Mouse (Mus musculus) hindbrain, embryonic 11.5 days (tissue): ENCODE measurements around the gene Nol3. TPM values are rescaled to one million over a fixed set of nuclear protein-coding genes. Genes with fewer than 3 reads are reported as not detected.

Experiments
- ATAC-seq: fragments of 200-750 bp; cut with Nextera tagmentation; 2 replicates; pipeline ENCODE4 v1.8.0; 2017; ENCODE audit warnings: mild to moderate bottlenecking, moderate TSS enrichment, moderate library complexity; ENCODE audit not compliant: low FRiP score
- DNase-seq: peaks from one replicate; pipeline ENCODE4 v3.0.0-alpha.2; 2015; ENCODE audit warnings: low spot score
- H3K27ac ChIP-seq: fragments of 300-500 bp; sonication (generic); 2 replicates; pipeline ENCODE4 v1.5.1; 2014; ENCODE audit warnings: mild to moderate bottlenecking, low read depth, low read length
- H3K27me3 ChIP-seq: fragments of 300-500 bp; sonication (generic); 2 replicates; pipeline ENCODE4 v1.6.1; 2014; ENCODE audit warnings: mild to moderate bottlenecking, low read length, moderate library complexity, mixed read lengths; ENCODE audit not compliant: control insufficient read depth, insufficient read depth
- H3K36me3 ChIP-seq: fragments of 300-500 bp; sonication (generic); 2 replicates; pipeline ENCODE4 v1.6.1; 2014; ENCODE audit warnings: mild to moderate bottlenecking, low read length, moderate library complexity, mixed read lengths; ENCODE audit not compliant: control insufficient read depth, insufficient read depth
- H3K4me1 ChIP-seq: fragments of 300-500 bp; sonication (generic); replicated peaks from 2 replicates; pipeline ENCODE4 v1.6.1; 2014; ENCODE audit warnings: low read length, mixed read lengths; ENCODE audit not compliant: control insufficient read depth, insufficient read depth
- H3K4me2 ChIP-seq: fragments of 300-500 bp; sonication (generic); replicated peaks from 2 replicates; pipeline ENCODE4 v1.6.1; 2014; ENCODE audit warnings: mild to moderate bottlenecking, low read depth, low read length
- H3K4me3 ChIP-seq: fragments of 300-500 bp; sonication (generic); 2 replicates; pipeline ENCODE4 v1.5.1; 2014; ENCODE audit warnings: low read depth, low read length
- H3K9ac ChIP-seq: fragments of 300-500 bp; sonication (generic); 2 replicates; pipeline ENCODE4 v1.6.1; 2014; ENCODE audit warnings: low read depth, low read length
- H3K9me3 ChIP-seq: fragments of 300-500 bp; sonication (generic); 2 replicates; pipeline ENCODE4 v1.6.1; 2016; ENCODE audit warnings: low read length; ENCODE audit not compliant: control insufficient read depth
- WGBS: fragments of 180-500 bp; shearing (Covaris S2); extraction: QIAGEN DNeasy Blood & Tissue Kit; methylation state at CpG from one replicate; pipeline ENCODE4 v1.1.7; 2014; 5-methylcytosine and 5-hydroxymethylcytosine counted together
- polyA plus RNA-seq: library from polyadenylated mRNA; unstranded; fragments of >200 nt; fragmentation: Nextera tagmentation; extraction: Ambion mirVana; gene quantifications from 2 replicates; pipeline ENCODE4 v1.2.1, GENCODE M21; 2014

Nol3 gene
- polyA plus RNA-seq, 1 experiment from 2014 or later: 2.7 TPM

DNA sequence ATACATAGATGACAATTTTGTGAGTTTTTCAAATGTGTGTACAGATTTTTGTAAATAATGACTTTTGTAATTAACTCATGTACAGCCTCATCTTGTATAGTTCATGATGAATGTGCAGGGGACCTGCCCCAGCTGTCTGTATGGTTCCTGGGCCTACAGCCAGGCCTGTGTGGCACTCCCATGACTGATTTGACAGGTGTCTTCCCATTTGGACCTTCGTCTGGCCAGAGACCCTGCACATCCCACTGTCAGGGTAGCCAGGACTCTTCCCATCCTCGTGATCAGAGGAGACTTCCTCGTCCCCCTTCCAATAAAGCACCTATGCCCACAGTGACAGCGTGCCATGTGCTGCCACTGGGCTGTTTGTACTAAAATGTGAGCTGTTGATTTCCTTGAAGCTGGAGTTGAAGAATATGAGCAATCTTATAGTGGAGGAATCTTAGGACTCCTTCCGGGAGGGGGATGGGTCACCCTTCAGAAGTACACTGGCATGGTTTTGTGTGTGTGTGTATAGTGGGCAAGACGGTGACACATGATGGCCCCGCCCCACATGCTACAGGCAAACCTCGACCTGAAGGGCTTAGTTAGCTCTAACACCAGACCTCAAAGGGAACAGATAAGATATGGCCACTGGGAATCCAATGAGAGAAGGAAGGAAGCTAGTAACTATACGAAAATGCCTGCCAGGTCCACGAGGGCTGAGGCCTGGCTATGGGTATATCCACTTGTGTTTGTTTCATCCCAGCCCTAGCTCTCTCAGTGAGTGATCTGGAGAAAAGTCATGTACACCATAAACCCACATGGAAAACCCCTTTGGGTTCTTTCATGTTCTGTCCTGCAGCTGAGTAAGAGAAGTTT, 23.0 kb upstream of the Nol3 start:
- H3K27ac ChIP-seq: no peak overlapping the region
- no peak overlapping the region for H3K9ac ChIP-seq
- no peaks in the 10 kb centered on the region for H3K36me3 ChIP-seq
- ATAC-seq (no peak), DNase-seq (no peak)
- peaks cover 18% of the 10 kb centered on the region for H3K27me3 ChIP-seq
- no peaks in the 10 kb centered on the region for H3K9me3 ChIP-seq
- H3K4me2 ChIP-seq: no peak overlapping the region
- no peak overlapping the region for H3K4me3 ChIP-seq
- 93% methylated on average over 10 of the region's 10 CpGs for WGBS
- 0 out of 2 replicates have a peak, but pooled peaks cover 3% of the 10 kb centered on the region for H3K4me1 ChIP-seq

DNA sequence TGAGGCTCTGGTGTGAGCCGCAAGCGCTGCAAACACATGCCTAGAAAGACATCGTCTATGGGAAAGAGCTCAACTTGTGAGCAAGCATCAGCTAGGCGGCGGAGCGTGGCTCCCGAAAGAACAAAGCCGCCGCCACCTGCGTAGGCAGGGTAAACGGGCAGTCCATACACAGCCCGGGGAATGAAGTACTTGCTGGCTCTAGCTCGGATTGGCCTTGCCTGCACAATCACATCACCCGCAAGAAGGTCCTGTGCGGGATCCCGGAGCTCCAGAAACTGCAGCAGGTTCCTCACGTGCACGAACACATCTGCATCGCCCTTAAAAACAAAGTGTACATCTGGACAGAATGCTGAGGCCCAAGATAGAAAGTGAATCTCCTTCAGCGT, 22.2 kb upstream of the Nol3 start:
- 32% methylated on average over 20 of the region's 20 CpGs for WGBS
- ATAC-seq: peak; percentile 39; the same call in 1 of the 2 replicates
- peak overlapping the region; percentile 57; the same call in 1 of the 2 replicates for H3K4me3 ChIP-seq
- H3K27me3 ChIP-seq: peaks cover 27% of the 10 kb centered on the region
- H3K9me3 ChIP-seq: no peaks in the 10 kb centered on the region
- peak overlapping the region; percentile 68; the same call in 1 of the 2 replicates for H3K9ac ChIP-seq
- peak overlapping the region; percentile 98 for H3K4me2 ChIP-seq
- 0 out of 2 replicates have a peak, but pooled peaks cover 3% of the 10 kb centered on the region for H3K4me1 ChIP-seq
- H3K36me3 ChIP-seq: no peaks in the 10 kb centered on the region
- 0 out of 2 replicates have a peak overlapping the region, but pooled peaks have one; percentile 30 for H3K27ac ChIP-seq
- no peak for DNase-seq

DNA sequence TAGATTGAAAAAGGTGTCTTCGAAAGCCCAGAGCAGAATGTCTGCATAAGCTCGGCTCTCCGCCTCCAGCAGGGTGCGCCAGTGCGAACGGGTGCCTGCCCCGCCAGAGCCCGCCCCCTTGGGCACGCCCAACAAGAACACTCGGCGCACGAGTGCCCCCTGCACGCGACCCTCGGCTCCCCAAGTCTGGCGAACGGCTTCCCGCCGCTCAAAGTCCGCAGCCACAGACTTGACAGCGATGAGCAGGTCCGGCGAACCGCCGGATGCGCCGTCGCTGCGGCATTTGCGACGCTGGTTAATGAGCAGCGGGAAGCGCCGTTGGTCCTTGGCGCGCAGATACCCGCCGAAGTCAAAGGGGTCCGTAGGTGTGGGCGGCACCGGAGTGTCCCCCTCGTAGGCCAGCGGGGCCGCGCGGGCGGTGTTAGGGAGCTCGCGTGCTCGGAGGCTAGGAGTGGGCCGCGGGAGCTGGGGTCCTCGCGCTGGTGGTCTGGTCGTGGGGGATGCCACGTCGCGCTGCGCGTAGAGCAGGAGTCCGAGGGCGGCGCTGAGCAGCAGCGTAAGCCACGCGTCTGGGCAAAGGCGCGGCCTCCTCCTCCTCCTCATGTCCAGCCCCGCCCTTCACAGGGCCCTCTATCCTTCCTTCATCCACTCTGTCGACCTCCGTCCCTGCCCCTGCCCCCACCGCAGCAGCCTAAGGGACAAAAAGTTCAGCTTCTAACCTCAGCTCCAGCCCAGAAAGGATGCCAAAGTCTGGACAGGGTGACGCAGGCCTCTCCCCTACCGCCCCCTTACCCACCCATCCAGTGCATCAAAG, 21.6 kb upstream of the Nol3 start:
- Histone ChIP-seq H3K9me3 (no peaks in the 10 kb centered on the region), H3K4me2 (peak overlapping the region; percentile 98), H3K9ac (peak overlapping the region; percentile 68), H3K4me1 (peaks cover 5% of the 10 kb centered on the region; the same call in 1 of the 2 replicates), H3K27me3 (peaks cover 33% of the 10 kb centered on the region), H3K27ac (peak overlapping the region; percentile 30; the same call in 1 of the 2 replicates), H3K36me3 (no peaks in the 10 kb centered on the region), H3K4me3 (peak overlapping the region; percentile 57)
- under 1% methylated on average over 73 of the region's 74 CpGs for WGBS
- peak; percentile 93 for DNase-seq
- ATAC-seq: peak; percentile 83

DNA sequence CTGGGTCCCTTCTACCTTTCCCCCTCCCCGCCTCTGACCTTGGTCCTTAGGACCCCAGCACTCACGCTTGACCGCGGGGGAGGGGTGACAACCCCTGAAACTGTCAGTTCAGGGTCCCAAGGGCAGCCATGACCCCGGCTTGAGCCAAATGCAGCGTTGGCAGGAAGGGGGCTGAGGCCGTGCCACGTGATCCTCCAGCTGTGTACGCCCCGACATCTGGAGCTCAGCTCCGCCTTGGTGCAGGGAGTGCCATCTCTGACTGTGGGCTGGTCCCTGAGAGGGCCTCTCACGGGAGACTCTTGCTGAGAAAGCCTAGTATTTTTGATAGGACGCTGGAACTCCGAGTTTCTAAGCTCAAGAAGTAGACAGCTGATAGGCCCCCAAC, 21.0 kb upstream of the Nol3 start, which contains the start of gene B3gnt9:
Gene B3gnt9, minus strand, starts transcription at position 188 of the 385 bp plus-strand sequence.
- Histone ChIP-seq H3K36me3 (no peaks in the 10 kb centered on the region), H3K27me3 (peaks cover 38% of the 10 kb centered on the region), H3K4me2 (peak within 1 kb of the TSS; percentile 98), H3K27ac (peak within 1 kb of the TSS; percentile 30; the same call in 1 of the 2 replicates), H3K4me1 (peaks cover 5% of the 10 kb centered on the region; the same call in 1 of the 2 replicates), H3K9ac (peak within 1 kb of the TSS; percentile 68), H3K4me3 (peak within 1 kb of the TSS; percentile 57), H3K9me3 (no peaks in the 10 kb centered on the region)
- under 1% methylated on average over 13 of the region's 14 CpGs for WGBS
- ATAC-seq (peak; percentile 19), DNase-seq (no peak)

DNA sequence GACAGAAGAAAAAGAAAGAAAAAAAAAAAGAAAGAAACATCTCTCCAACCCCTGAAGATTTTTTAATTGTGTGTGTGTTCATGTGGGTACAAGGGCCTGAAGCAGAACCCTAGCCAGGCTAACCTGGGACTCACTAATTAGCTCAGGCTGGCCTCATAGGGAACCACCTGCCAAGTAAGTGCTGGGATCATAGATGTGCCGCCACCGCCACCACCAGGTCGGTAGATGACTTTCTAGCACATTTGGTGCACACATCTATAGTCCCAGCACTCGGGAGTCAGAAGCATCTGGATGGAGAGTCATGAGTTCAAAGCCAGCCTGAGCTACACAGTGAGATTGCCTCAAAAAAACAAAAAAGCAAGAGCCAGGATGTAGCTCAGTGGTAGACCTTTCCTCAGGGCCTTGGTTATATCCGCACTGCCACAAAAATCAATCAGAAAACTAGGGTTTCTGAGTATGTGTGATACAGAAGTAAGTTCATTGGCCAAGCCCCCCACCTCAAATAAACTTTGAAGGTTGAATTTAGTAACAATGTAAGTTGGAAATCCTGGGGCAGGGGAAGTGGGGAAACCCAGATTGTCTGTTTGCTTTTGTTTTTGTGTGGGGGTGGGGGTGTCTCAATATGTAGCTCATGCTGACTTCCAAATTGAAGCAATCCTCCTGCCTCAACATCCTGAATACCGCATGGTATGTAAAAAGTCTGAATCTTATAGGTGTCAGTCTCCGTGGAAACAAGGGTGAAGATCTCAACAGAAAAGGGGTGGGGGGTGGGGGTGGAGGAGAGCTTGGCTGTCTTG, 18.4 kb upstream of the Nol3 start:
- 64% methylated on average over 7 of the region's 7 CpGs for WGBS
- no peak for ATAC-seq

DNA sequence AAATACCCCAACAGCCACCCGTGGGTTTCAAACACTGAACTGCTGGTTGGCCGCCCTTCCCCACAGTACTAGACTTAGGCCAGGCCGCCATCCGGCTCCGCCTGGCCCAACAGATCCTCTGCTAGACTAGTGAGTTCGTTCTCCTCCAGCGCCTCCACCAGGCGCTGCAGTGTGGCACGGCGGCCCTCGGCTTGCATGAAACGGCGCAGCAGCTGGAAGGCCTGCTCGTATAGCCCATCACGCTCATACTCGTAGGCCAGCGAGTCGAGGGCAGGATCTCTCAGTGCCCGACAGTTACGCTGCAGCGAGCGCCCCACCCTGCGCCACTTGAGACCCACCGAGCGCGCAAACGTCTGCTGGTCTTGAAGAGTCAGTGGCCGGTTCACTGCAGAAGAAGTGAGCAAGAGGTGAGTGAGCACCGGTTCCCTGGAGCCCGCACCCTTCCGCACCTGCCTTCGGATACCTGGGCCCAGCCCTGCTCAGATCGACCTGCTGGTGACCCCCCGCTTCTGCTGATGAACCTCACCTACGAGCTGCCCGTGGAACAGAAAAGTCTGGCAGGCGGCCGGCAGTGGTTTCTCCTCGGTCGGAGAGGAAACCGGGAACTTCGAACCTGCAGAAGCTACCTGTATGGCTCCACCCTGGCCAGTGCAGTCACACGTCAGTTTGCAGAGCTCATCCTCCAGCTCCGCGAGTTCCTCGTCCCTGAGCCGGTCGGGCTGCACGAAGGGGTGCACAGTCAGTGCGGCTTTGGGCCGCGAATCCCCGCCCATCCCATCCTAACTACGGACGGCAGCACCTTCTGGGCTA, 16.8 kb upstream of the Nol3 start:
- ATAC-seq (peak; percentile 41), DNase-seq (peak; percentile 62)
- WGBS: 4% methylated on average over 55 of the region's 55 CpGs
- peak overlapping the region; percentile 72 for H3K4me2 ChIP-seq
- H3K4me1 ChIP-seq: peaks cover 5% of the 10 kb centered on the region; the same call in 1 of the 2 replicates
- no peaks in the 10 kb centered on the region for H3K36me3 ChIP-seq
- H3K27me3 ChIP-seq: peaks cover 65% of the 10 kb centered on the region
- H3K9me3 ChIP-seq: no peaks in the 10 kb centered on the region
- peak overlapping the region; percentile 33 for H3K4me3 ChIP-seq
- 0 out of 2 replicates have a peak overlapping the region, but pooled peaks have one; percentile 27 for H3K9ac ChIP-seq
- no peak overlapping the region for H3K27ac ChIP-seq

More for the DNA sequence above, 18.4 kb upstream of the Nol3 start:
- H3K27ac ChIP-seq: no peak overlapping the region
- no peaks in the 10 kb centered on the region for H3K36me3 ChIP-seq
- no peak overlapping the region for H3K4me3 ChIP-seq
- no peak overlapping the region for H3K4me2 ChIP-seq
- no peak overlapping the region for H3K9ac ChIP-seq
- H3K9me3 ChIP-seq: no peaks in the 10 kb centered on the region
- DNase-seq: no peak
- H3K4me1 ChIP-seq: peaks cover 5% of the 10 kb centered on the region; the same call in 1 of the 2 replicates
- peaks cover 54% of the 10 kb centered on the region for H3K27me3 ChIP-seq

DNA sequence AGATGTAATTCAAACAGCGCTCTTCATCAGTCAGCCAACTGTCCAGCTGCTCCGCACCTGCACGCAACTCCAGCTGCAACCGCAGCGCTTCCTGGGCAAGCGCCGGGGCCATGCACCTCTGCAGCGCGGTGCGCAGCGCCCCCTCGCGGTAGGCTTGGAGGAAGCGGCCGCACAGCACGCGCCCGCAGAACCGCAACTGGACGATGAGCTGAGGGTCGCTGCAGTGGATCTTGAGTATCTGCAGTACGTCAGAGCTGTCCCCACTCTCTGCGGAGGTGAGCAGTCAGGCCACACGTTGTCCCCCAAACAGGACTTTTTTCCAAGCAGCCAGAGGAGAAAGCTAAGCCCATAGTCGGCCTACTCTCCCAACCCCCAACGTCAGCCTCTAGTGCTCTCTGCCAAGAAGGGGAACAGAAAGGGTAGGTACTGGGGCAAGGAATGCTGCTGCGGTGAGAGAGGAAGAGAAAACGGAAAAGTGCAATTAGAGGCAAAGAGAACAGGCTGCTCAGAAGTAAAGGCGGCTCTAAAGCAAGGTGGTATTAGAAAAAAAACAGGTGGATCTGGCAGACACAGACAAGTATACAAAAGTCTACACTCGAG, 16.1 kb upstream of the Nol3 start:
- Histone ChIP-seq H3K27me3 (peaks cover 70% of the 10 kb centered on the region), H3K4me1 (peaks cover 4% of the 10 kb centered on the region; the same call in 1 of the 2 replicates), H3K36me3 (no peaks in the 10 kb centered on the region), H3K9me3 (no peaks in the 10 kb centered on the region), H3K9ac (no peak overlapping the region), H3K4me3 (peak overlapping the region; percentile 33), H3K27ac (no peak overlapping the region), H3K4me2 (peak overlapping the region; percentile 72)
- peak; percentile 94 for DNase-seq
- ATAC-seq: peak; percentile 73
- 5% methylated on average over 30 of the region's 30 CpGs for WGBS
